Mouse (Mus musculus) spleen, postnatal 36 days (tissue): ENCODE data around the gene Dcdc2a.

ENCODE experiments used
- DNase-seq, 2 experiments: peaks; one replicate each; pipeline ENCODE4 v3.0.0; 2022; ENCODE audit warnings: low spot score in 2 of 2, mixed read lengths in 1 of 2

Gene Dcdc2a

DNA sequence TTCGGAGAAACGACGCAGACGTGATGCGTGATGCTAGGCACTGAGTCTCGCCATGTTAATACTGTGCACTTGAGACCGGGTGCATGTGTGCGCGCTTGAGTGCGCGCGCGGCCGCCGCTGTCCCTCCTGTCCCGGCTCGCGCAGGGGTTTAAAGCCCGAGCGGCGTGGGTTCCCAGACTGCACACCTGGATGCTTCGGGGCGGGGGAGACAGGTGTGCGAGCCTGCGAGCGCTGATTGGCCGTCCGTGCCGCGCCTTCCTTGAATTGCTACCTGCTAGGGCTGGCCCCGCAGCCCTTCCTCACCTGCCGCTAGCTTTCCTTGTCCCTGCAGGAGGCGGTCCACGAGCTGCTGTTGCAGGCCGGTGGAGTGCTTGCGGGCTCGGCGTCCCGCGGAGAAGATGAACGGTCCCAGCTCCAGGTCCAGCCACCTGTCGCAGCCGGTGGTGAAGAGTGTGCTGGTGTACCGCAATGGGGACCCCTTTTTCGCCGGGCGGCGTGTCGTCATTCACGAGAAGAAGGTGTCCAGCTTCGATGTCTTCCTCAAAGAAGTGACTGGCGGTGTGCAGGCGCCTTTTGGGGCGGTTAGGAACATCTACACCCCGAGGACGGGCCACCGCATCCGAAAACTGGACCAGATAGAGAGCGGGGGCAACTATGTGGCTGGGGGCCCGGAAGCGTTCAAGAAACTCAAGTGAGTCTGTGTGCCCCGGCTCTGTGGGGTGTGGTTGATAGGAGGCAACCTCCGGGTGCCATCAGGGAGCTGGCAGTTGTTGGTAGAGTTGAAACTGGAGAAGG, at the start of gene Dcdc2a:
Gene Dcdc2a (plus strand): TSS at position 132 of the 795 bp plus-strand sequence.
- no peak for DNase-seq

DNA sequence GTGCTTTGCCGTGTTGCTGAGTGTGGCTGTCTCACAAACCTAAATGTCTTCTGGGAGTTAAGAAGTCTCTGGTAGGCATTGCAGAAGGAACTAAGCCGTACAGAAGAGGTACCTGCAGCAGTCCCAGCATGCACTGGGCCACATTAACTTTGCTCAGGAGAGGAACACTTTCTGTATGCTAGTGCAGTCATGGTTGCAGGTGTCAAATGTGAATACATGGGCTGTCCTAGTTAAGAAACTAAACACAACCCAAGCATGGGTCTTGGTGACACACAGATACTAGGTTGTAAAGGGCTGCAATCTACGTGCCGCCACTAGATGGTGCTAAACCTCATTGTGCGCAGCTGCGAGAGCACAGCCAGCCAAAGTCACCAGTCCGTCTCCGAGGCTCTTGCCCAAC, 48.7 kb upstream of the Dcdc2a start:
- DNase-seq, result no peak

DNA sequence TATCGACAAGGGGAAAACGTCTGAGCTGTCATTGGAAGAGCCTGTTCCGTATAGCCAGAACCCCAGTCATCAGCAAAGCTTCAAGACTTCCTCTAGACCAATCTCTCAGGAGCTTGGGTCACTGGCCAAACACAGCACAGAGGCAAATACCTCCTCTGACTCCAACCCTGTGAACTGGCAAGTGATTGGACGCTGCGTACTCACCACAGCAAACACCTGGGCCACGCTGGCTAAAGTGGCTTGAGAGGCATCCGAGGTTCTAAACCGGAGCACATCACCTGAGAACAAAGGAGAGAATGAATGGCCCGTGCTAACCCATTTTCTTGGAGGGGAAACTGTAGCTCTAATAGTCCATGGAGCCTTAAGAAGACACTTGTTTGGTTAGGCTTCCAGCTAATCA, 37.5 kb upstream of the Dcdc2a start:
- no peak for DNase-seq

DNA sequence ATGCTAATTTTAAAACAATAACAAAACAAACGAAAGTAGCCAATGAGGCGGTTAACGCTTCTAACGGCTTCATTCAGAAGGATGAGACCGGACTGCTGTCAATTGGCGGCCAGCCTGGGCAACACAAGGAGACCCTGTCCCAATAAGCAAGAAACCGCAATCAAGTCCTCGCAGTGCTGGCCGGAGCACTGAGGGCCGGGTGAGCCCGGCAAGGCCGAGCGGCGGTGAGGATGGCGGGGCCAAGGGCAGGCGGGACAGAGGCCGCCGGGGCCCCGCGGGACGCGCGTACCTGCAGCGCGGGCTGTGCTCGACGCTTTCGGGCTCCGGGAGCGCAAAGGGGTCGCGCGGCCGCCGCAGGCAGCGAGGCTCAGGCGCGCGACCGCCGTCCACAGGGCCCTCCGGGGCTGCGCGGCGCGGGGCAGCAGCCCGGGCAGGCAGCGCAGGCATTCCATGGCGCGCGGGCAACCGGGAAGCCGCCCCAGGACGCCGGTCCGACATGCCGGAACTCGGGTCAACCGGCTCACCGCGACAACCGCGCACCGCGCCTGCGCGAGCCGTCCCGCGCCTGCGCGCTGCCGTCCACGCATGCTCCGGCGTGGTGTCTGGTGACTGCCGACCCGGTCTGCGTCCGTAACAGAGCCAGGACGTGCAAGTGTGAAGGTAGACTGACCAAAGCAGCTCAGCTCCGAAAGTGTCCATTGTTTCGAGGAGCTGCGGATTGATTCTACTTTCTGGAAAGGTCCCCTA, 35.8 kb upstream of the Dcdc2a start, which contains the start of gene Mrs2:
Gene Mrs2 (minus strand): TSS at position 587 of the 747 bp plus-strand sequence.
- peak; percentile 87 to 88 for DNase-seq

DNA sequence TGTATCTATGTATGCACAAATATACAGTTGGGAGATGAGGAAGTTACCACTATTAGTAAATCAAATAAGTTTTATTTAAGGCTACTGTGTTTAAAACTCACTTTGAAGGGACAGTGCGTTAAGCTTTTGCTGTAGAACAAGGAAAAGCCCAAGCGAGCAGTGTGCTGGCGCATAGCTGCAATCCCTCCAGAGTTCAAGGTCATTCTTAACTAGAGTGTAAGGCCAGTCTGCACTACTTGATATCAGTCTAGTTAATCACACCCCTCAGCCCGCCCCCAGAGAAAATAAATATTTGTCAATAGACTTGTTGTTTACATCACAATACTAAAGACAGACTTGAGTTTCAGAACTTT, 35.3 kb upstream of the Dcdc2a start:
- DNase-seq, result peak in 1 of 2 experiments; percentile 16

DNA sequence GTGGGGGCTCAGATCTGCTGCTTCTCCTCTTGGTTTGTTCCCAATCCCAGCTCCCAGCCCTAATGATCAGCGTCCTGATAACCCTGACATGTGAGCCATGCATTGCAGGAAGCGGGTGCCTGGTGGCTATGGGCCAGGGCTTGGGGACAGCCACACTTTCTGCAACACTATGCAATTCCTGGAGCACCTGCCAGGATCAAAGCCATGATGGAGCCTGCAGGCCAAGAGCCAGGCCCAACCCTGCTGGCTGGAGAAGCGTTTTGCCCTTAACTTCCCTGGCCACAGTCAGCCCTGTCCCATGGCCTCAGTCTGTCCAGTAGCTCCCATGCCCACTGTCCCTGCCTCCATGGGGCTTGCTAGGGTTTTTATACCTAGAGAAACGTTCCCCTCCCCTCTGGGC, 33.4 kb upstream of the Dcdc2a start:
- DNase-seq, result no peak

DNA sequence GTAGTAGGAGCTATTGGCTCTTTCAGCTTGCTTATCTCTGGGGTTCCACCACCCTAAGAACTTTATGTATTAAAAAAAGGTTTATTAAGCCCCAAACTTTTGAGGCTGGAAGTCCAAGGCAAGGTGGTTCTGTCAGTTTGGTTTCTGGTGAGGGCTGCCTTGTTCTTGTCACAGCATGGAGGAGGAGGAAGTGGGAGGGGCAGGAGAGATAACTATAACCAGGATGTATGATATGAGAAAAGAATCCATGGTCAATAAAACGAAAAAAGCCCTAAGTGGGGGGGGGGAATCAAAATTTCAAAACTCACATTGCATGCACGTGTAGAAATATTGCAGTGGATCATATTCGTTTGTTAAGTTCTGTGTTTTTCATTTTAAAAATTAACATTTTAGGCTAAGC, 32.7 kb upstream of the Dcdc2a start:
- DNase-seq, result no peak

DNA sequence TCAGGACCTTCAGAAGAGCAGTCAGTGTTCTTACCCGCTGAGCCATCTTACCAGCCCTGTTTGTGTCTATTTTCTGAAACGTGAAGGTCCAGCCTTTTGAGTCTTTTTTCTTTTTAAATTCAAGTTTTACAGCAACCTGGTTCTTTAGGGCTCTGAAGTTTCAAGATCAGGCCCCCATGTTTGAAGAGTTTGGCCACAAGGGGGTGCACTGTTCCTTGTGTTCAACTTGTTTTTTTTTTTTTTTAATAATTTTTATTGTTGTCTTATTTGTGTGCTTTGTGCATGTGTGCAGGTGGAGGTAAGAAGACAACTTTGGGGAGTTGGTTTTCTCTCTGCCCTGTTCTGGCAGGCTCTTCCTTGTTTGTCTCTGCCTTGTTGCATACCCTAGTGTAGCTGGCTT, 31.1 kb upstream of the Dcdc2a start:
- DNase-seq, result peak in 1 of 2 experiments; percentile 11

DNA sequence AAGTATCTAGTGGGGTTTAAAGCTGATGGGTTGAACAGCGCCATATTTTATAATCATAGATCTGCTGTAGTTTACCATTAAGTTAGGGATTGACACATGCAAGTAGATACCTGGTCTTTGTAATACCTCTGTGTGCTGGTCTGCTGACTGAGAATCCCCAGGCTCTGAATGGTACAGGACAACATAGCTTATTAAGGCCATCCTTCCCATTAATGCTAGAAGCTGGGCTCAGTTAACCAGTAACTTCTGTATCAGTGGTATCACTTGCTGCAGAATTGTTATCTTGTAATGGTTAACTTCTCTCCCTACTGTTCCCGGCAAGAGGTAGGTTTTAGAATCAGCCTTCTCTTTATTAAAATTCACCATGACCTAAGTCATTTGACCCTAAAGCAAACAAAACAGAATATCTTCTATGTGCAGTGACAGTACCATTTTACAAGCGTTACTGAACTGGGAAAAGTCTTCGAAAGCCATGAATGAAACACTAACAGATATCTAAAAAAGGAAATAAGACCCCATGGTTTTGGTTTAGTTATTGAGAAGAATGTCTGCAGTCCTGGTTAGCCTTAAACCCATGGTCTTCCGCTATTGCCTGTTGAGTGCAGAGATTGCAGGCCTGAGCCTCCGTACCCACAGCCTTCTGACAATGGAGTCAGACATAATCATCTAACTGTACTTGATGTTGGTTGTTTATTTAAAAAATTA, 29.2 kb upstream of the Dcdc2a start:
- DNase-seq, result no peak

DNA sequence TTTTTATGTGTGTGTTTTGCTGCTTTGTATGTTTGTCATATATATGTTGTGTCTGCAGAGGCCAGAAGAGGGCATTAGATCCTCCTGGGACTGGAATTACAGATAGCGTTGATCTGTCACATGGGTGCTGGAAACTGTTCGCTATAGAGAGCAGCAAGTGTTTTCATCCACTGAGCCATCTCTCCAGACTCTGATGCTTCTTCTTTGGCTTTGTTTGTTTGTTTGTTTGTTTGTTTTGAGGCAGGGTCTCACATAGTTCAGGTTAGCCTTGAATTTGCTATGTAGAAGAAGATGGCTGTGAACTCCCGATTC, 28.7 kb upstream of the Dcdc2a start:
- DNase-seq, result no peak

DNA sequence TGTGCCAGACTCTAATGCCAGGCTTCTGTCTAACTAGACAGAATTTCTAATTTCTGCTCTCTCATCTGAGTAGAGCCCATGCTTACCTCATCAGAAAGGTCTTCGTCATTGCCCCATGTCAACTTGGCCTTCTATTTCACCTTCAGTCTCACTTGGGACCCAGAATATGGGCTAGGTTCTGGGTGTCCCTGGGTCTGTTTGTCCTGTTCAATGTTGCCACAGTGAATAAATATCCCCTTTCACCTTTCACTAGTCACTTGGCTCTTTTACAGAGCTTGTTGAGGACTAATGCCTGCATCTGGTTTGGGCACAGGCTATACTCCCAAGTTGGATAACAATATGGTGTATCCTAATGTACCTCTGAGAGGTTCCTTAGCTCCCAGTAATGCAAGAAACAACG, 16.3 kb upstream of the Dcdc2a start:
- no peak for DNase-seq

DNA sequence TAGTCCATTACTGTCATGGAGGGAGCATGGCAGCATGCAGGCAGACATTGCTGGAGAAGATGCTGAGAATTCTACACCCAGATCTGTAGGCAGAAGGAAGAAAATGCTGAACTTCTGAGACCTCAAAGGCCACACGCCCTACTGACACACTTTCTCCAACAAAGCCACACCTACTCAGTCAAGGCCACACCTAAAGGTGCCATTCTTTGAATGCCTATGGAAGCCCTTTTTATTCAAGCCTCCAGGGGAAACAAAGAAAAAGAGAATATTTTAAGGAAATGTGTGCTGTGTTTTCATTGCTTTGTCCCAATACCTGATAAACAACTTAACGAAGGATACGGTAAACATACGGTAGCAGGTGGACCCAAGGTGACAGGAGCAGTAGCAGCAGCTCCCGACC, 3.1 kb upstream of the Dcdc2a start:
- DNase-seq, result no peak

DNA sequence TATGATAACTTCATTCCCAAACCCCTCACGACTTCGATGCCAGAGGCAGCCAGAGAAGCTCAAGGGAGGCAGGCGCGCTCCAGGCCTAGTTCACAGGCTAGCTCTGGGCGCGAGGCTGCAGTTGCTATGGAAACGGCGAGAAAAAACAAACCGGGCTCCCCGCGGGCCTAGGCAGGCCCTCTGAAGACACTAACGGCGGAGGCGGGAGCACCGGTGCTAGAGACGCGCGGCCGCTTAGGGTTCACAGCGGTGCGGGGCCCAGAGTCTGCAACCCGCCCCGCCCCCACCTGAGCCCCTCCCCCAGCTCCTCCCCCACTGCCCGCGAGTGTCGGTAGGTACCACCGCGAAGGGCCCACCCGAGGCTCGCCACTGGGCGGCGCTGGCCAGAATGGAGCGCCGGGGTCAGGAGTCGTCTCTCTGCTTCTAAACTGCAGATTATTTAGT, 671 bp upstream of the Dcdc2a start:
- DNase-seq, result peak in 1 of 2 experiments; percentile 12

DNA sequence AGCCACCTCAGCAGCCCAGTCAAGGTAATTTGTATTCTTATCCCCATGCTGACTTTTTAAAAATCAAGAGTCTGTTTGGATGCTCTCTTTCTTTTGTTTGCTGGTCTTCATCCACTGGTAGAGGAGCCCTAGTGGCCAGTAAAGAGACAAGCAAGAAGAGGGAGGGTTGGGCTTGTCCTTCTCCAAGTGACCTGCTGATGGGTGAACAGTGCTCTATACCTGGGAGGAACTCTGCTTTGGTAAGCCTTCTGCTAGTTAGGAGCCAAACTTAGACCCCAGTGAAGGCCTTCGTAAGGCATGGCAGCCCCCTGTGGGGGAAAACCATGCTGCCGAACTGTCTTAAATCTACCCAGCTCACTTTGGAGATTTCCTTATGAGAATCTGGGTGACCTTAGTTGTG, 10.9 kb downstream of the Dcdc2a start:
- DNase-seq, result no peak

DNA sequence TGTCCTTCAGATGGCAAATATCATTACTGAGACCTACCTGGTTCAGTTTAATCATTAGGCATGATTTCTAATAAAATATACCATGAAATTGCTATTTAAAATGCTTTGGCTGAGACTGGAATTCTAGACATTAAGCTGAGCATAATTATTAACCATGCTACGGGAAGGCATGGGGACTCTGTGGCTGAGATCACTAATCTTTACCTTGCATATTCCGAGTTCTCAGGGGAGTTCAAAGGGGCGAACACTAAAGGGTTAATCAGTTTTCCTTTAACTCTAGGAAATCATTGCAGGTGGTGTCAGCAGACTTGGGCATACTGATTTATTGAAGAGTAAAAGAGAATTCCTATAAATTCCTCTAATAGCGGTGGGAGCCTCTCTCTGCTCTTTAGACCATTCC, 11.4 kb downstream of the Dcdc2a start:
- DNase-seq, result no peak

DNA sequence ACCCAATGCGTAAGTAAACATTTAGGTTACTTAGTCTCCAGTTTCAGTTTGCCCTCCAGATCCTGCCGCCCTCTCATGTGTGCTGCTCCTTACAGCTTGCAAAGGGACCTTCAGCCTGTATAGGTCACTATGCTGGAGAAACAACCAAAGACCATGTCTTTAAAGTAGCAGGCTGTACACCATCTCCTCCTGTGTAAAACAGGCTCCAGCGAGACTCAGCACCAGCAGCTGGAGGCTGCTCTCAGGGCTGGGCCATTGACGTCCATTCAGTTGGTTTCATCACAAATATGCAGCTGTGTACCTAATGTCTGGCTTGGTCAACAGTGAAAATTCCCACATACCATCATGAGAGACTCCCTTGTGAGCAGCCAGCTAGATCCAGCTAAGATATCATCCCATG, 14.0 kb downstream of the Dcdc2a start:
- no peak for DNase-seq

DNA sequence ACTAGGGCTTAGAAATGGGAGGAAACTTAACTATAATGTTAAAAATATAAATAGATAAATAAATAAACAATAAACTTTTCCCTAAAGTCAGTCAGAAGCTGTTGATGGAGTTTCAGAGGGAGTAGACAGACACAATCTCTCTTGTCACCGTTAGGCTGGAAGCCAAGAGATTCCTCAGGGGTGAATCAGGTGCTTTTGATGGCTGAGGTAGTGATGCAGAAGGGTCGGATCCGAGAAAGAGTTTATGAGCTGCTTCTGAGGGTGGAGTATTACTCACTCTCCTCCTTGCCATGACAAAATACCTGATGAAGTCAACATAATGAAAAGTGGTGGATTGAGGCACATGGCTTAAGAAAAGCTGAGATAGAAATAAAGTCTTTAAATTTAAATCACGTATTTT, 15.0 kb downstream of the Dcdc2a start:
- DNase-seq, result no peak

DNA sequence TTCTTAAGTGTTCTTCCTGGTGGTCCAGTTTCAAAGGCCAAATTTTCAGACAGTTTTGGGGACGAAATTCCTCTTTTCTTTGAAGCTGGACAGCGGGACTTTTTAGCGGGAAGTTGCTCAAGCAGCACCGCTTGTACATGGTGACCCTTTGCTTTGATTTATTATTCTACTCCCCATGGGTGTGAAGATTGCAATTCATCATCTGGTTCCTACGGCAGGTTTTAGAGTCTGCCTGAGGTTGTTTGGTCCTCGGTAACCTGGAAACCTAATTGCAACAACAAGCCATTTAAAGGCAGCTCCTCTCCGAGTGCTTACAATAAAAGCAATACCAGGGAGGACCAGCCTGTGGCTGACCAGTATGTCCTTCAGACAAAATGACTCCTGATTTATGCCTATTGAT, 21.5 kb downstream of the Dcdc2a start:
- DNase-seq, result no peak

DNA sequence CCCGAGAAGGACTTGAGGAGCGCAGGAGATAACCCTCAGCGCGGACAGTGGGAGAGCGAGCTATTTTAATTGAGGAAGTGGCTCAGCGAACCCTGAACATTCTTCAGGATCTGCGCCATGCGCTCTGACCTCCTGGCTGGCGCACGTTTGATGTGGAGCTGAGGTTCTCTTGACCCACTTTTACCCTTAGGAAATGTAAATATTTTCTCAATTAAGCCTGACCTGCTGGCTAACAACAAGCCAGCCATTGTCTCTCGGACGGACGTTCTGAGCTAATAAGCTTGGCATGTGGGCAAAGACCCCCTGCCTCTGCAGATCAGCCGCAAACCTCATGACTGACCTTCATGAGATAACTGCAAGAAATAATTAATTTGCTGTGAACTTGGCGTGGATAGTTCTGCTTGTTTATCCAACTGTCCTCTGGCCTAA, 27.4 kb downstream of the Dcdc2a start:
- no peak for DNase-seq

DNA sequence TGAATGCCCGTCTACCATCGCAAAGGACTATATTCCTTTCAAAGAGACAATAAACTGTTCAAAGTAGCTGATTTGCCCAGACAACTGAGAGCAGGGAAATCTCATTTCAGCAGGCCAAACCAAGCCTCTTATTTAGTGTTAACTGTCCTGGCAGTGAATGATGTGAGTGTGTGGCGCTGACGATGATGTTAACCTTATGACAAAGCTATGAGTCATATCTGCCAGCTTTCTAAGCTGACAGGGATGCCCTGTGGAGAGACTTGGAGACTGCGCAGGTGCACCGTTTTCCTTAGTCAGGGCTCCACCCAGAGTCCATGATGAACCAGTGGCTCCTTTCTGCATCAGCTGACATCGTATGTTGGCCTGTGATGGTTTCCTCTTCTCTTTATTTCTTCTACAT, 29.3 kb downstream of the Dcdc2a start:
- no peak for DNase-seq

DNA sequence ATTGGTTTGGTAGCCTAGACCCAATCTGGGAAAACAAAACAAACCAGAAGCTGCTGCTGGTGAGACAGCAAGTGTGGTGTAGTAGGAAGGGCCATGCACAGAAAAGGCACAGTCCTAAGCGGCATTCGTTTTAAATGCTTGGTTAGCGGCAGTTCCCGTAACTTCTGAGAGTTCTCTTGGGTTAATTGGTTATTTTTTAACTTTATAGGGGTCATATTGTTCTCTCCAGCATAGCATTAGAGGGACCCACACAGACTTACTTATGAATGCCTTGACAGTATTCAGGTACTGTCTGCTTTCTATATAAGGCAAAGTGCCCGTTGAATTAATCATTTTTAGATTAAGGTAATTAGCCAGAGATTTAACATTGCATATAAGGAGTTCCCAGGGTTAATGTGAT, 35.5 kb downstream of the Dcdc2a start:
- no peak for DNase-seq

DNA sequence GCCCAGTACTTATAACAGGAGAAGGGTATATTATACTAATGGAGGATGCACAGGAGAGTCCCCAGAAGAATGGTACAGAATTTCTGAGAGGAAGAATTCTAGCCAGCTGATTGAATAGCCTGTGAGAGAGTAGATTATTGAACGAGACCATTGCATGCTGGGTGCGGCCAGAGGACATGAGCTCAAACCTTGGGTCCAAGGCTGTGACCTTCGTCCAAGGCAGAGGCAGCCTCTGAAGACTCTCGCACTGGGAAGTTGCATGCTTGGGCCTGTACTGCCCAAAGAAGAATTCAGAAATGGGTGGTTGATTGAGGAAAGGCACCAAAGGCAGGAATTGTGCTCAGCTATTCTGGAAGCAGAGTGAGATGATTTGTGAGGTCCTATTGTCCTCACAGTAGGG, 38.0 kb downstream of the Dcdc2a start:
- DNase-seq, result no peak

DNA sequence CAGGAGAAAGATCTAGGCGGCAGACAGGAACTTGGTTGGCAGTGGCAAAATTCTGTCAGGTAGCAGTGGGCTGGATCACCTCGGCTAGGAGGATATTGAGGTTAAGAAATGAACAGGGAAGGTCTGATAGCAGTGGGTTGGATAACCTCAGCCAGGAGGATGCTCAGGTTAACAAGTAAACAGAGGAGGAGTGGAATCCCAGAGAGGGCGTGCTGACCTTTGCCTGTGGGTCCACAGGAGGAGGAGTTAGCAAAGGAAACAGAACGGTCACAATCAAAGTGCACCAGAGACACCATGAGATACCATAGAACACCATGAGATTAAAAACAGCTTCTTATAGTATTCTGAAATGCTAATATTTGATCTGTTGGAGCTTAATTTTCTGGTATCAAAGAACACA, 38.6 kb downstream of the Dcdc2a start:
- DNase-seq, result no peak
